Mouse (Mus musculus): ENCODE measurements around the gene Arhgef25. TPM values are rescaled to one million over a fixed set of nuclear protein-coding genes. Genes with fewer than 3 reads are reported as not detected.

The Arhgef25 gene
- polyA plus RNA-seq, 1 experiment from 2014 or later = 37.2 TPM

- ATAC-seq (ENCODE audit: insufficient number of reproducible peaks, low FRiP score, low TSS enrichment, low read depth) (no peak), DNase-seq (ENCODE audit: low spot score) (no peak)
- Histone ChIP-seq H3K27me3 (ENCODE audit: control insufficient read depth, insufficient read depth, low read length) (no peaks in the 10 kb centered on the region), H3K4me3 (ENCODE audit: low read depth, low read length) (no peak overlapping the region), H3K9ac (ENCODE audit: low read length) (no peak overlapping the region), H3K4me1 (ENCODE audit: control insufficient read depth, insufficient read depth, low read length) (no peaks in the 10 kb centered on the region; the same call in 1 of the 2 replicates), H3K4me2 (ENCODE audit: low read depth, severe bottlenecking) (no peak overlapping the region), H3K36me3 (ENCODE audit: control insufficient read depth, insufficient read depth, low read length) (no peaks in the 10 kb centered on the region), H3K27ac (replicated peaks; ENCODE audit: low read depth, low read length) (no peak overlapping the region), H3K9me3 (ENCODE audit: control insufficient read depth, low read length) (no peaks in the 10 kb centered on the region)
- WGBS = 68% methylated on average over 8 of the region's 8 CpGs
These were observed 36.5 kb upstream of the Arhgef25 start for GRCm38 (mm10) chr10:127226318-127226895.

GRCm38 (mm10) chr10:127225732-127226131 is 35.8 kb upstream of the Arhgef25 start:
- Histone ChIP-seq H3K9ac (ENCODE audit: low read length) (no peak overlapping the region), H3K27me3 (ENCODE audit: control insufficient read depth, insufficient read depth, low read length) (no peaks in the 10 kb centered on the region)
- no peak for DNase-seq (ENCODE audit: low spot score)

GRCm38 (mm10) chr10:127225213-127225612 is 35.3 kb upstream of the Arhgef25 start:
- Histone ChIP-seq H3K4me3 (ENCODE audit: low read depth, low read length) (no peak overlapping the region), H3K9me3 (ENCODE audit: control insufficient read depth, low read length) (no peaks in the 10 kb centered on the region), H3K9ac (ENCODE audit: low read length) (no peak overlapping the region), H3K36me3 (ENCODE audit: control insufficient read depth, insufficient read depth, low read length) (no peaks in the 10 kb centered on the region), H3K27ac (replicated peaks; ENCODE audit: low read depth, low read length) (no peak overlapping the region), H3K4me1 (ENCODE audit: control insufficient read depth, insufficient read depth, low read length) (no peaks in the 10 kb centered on the region; the same call in 1 of the 2 replicates), H3K4me2 (ENCODE audit: low read depth, severe bottlenecking) (no peak overlapping the region), H3K27me3 (ENCODE audit: control insufficient read depth, insufficient read depth, low read length) (no peaks in the 10 kb centered on the region)
- no peak for DNase-seq (ENCODE audit: low spot score)
- 53% methylated on average over 6 of the region's 6 CpGs for WGBS
- no peak for ATAC-seq (ENCODE audit: insufficient number of reproducible peaks, low FRiP score, low TSS enrichment, low read depth)

More at GRCm38 (mm10) chr10:127225732-127226131, 35.8 kb upstream of the Arhgef25 start:
- Histone ChIP-seq H3K36me3 (ENCODE audit: control insufficient read depth, insufficient read depth, low read length) (no peaks in the 10 kb centered on the region), H3K4me1 (ENCODE audit: control insufficient read depth, insufficient read depth, low read length) (no peaks in the 10 kb centered on the region; the same call in 1 of the 2 replicates), H3K27ac (replicated peaks; ENCODE audit: low read depth, low read length) (no peak overlapping the region), H3K4me2 (ENCODE audit: low read depth, severe bottlenecking) (no peak overlapping the region), H3K4me3 (ENCODE audit: low read depth, low read length) (no peak overlapping the region), H3K9me3 (ENCODE audit: control insufficient read depth, low read length) (no peaks in the 10 kb centered on the region)
- 21% methylated on average over 10 of the region's 10 CpGs for WGBS
- no peak for ATAC-seq (ENCODE audit: insufficient number of reproducible peaks, low FRiP score, low TSS enrichment, low read depth)

GRCm38 (mm10) chr10:127218339-127218738 is 28.5 kb upstream of the Arhgef25 start:
- no peak overlapping the region for H3K9ac ChIP-seq (ENCODE audit: low read length)
- no peak overlapping the region for H3K27ac ChIP-seq (replicated peaks; ENCODE audit: low read depth, low read length)
- no peak for ATAC-seq (ENCODE audit: insufficient number of reproducible peaks, low FRiP score, low TSS enrichment, low read depth)
- no peaks in the 10 kb centered on the region for H3K4me1 ChIP-seq (ENCODE audit: control insufficient read depth, insufficient read depth, low read length)
- H3K36me3 ChIP-seq (ENCODE audit: control insufficient read depth, insufficient read depth, low read length) = no peaks in the 10 kb centered on the region
- H3K4me2 ChIP-seq (ENCODE audit: low read depth, severe bottlenecking) = no peak overlapping the region
- DNase-seq (ENCODE audit: low spot score) = no peak
- H3K4me3 ChIP-seq (ENCODE audit: low read depth, low read length) = no peak overlapping the region
- H3K27me3 ChIP-seq (ENCODE audit: control insufficient read depth, insufficient read depth, low read length) = no peaks in the 10 kb centered on the region
- H3K9me3 ChIP-seq (ENCODE audit: control insufficient read depth, low read length) = no peaks in the 10 kb centered on the region
- 86% methylated on average over 2 of the region's 2 CpGs for WGBS

- Histone ChIP-seq H3K9ac (ENCODE audit: low read length) (no peak overlapping the region), H3K9me3 (ENCODE audit: control insufficient read depth, low read length) (no peaks in the 10 kb centered on the region), H3K4me2 (ENCODE audit: low read depth, severe bottlenecking) (no peak overlapping the region), H3K27ac (replicated peaks; ENCODE audit: low read depth, low read length) (no peak overlapping the region), H3K4me1 (ENCODE audit: control insufficient read depth, insufficient read depth, low read length) (no peaks in the 10 kb centered on the region), H3K36me3 (ENCODE audit: control insufficient read depth, insufficient read depth, low read length) (no peaks in the 10 kb centered on the region), H3K4me3 (ENCODE audit: low read depth, low read length) (no peak overlapping the region), H3K27me3 (ENCODE audit: control insufficient read depth, insufficient read depth, low read length) (no peaks in the 10 kb centered on the region)
- DNase-seq (ENCODE audit: low spot score) (no peak), ATAC-seq (ENCODE audit: insufficient number of reproducible peaks, low FRiP score, low TSS enrichment, low read depth) (no peak)
These were observed 27.3 kb upstream of the Arhgef25 start for GRCm38 (mm10) chr10:127217177-127217576.

GRCm38 (mm10) chr10:127216456-127216855 is 26.6 kb upstream of the Arhgef25 start:
- ATAC-seq (ENCODE audit: insufficient number of reproducible peaks, low FRiP score, low TSS enrichment, low read depth) (no peak), DNase-seq (ENCODE audit: low spot score) (no peak)
- Histone ChIP-seq H3K36me3 (ENCODE audit: control insufficient read depth, insufficient read depth, low read length) (no peaks in the 10 kb centered on the region), H3K27ac (replicated peaks; ENCODE audit: low read depth, low read length) (no peak overlapping the region), H3K4me1 (ENCODE audit: control insufficient read depth, insufficient read depth, low read length) (no peaks in the 10 kb centered on the region), H3K9me3 (ENCODE audit: control insufficient read depth, low read length) (no peaks in the 10 kb centered on the region), H3K27me3 (ENCODE audit: control insufficient read depth, insufficient read depth, low read length) (no peaks in the 10 kb centered on the region), H3K9ac (ENCODE audit: low read length) (no peak overlapping the region), H3K4me3 (ENCODE audit: low read depth, low read length) (no peak overlapping the region), H3K4me2 (ENCODE audit: low read depth, severe bottlenecking) (no peak overlapping the region)
- WGBS = 94% methylated on average over 11 of the region's 11 CpGs

GRCm38 (mm10) chr10:127214422-127214803 is 24.5 kb upstream of the Arhgef25 start:
- Histone ChIP-seq H3K4me2 (ENCODE audit: low read depth, severe bottlenecking) (no peak overlapping the region), H3K27ac (replicated peaks; ENCODE audit: low read depth, low read length) (no peak overlapping the region), H3K4me1 (ENCODE audit: control insufficient read depth, insufficient read depth, low read length) (no peaks in the 10 kb centered on the region), H3K9ac (ENCODE audit: low read length) (no peak overlapping the region), H3K27me3 (ENCODE audit: control insufficient read depth, insufficient read depth, low read length) (no peaks in the 10 kb centered on the region), H3K36me3 (ENCODE audit: control insufficient read depth, insufficient read depth, low read length) (no peaks in the 10 kb centered on the region; the same call in 1 of the 2 replicates), H3K9me3 (ENCODE audit: control insufficient read depth, low read length) (no peaks in the 10 kb centered on the region), H3K4me3 (ENCODE audit: low read depth, low read length) (no peak overlapping the region)
- no peak for DNase-seq (ENCODE audit: low spot score)
- WGBS = 54% methylated on average over 1 of the region's 1 CpGs
- ATAC-seq (ENCODE audit: insufficient number of reproducible peaks, low FRiP score, low TSS enrichment, low read depth) = no peak

- Histone ChIP-seq H3K27me3 (ENCODE audit: control insufficient read depth, insufficient read depth, low read length) (no peaks in the 10 kb centered on the region), H3K9ac (ENCODE audit: low read length) (no peak overlapping the region), H3K4me3 (ENCODE audit: low read depth, low read length) (no peak overlapping the region), H3K4me1 (ENCODE audit: control insufficient read depth, insufficient read depth, low read length) (no peaks in the 10 kb centered on the region), H3K27ac (replicated peaks; ENCODE audit: low read depth, low read length) (no peak overlapping the region), H3K4me2 (ENCODE audit: low read depth, severe bottlenecking) (no peak overlapping the region), H3K9me3 (ENCODE audit: control insufficient read depth, low read length) (no peaks in the 10 kb centered on the region), H3K36me3 (ENCODE audit: control insufficient read depth, insufficient read depth, low read length) (no peaks in the 10 kb centered on the region; the same call in 1 of the 2 replicates)
- ATAC-seq (ENCODE audit: insufficient number of reproducible peaks, low FRiP score, low TSS enrichment, low read depth) = no peak
- no peak for DNase-seq (ENCODE audit: low spot score)
- 86% methylated on average over 13 of the region's 13 CpGs for WGBS
These were observed 24.0 kb upstream of the Arhgef25 start for GRCm38 (mm10) chr10:127213704-127214421.
